Mouse (Mus musculus): Measurements from ENCODE around the gene Il17f.

Il17f gene

GRCm38 (mm10) chr1:20790517-20790916, at the start of gene Il17f:
Gene Il17f (minus strand): TSS chr1:20790617.
- in situ Hi-C loops (cut with MboI, MseI): loop anchor here (5.0 kb wide), 1 partner anchor 43 kb away; no protein-coding TSS in a partner anchor

GRCm38 (mm10) chr1:20839911-20840310, 49.5 kb upstream of the Il17f start:
- in situ Hi-C loops (cut with MboI, MseI): loop anchor here (5.0 kb wide), 1 partner anchor 57 kb away; no protein-coding TSS in a partner anchor

- in situ Hi-C loops (cut with MboI, MseI): loop anchor here (5.0 kb wide), 1 partner anchor 61 kb away; no protein-coding TSS in a partner anchor
These were observed 46.2 kb upstream of the Il17f start for GRCm38 (mm10) chr1:20836551-20837125.

- in situ Hi-C loops (cut with MboI, MseI): no loop called here
These were observed 42.7 kb upstream of the Il17f start for GRCm38 (mm10) chr1:20833141-20833511.

GRCm38 (mm10) chr1:20832473-20833140, 42.2 kb upstream of the Il17f start:
- in situ Hi-C loops (cut with MboI, MseI): no loop called here

GRCm38 (mm10) chr1:20830546-20830945, 40.1 kb upstream of the Il17f start:
- in situ Hi-C loops (cut with MboI, MseI): no loop called here

GRCm38 (mm10) chr1:20828061-20828460, 37.6 kb upstream of the Il17f start:
- in situ Hi-C loops (cut with MboI, MseI): loop anchor here (10.0 kb wide), 2 partner anchors 57 to 107 kb away; no protein-coding TSS in a partner anchor

GRCm38 (mm10) chr1:20825036-20825435, 34.6 kb upstream of the Il17f start:
- in situ Hi-C loops (cut with MboI, MseI): loop anchor here (10.0 kb wide), 2 partner anchors 60 to 110 kb away; no protein-coding TSS in a partner anchor

GRCm38 (mm10) chr1:20823906-20824305, 33.5 kb upstream of the Il17f start:
- in situ Hi-C loops (cut with MboI, MseI): loop anchor here (10.0 kb wide), 2 partner anchors 61 to 111 kb away; no protein-coding TSS in a partner anchor

- in situ Hi-C loops (cut with MboI, MseI): loop anchor here (10.0 kb wide), 2 partner anchors 61 to 111 kb away; no protein-coding TSS in a partner anchor
These were observed 33.1 kb upstream of the Il17f start for GRCm38 (mm10) chr1:20823471-20823870.

GRCm38 (mm10) chr1:20820959-20821358, 30.5 kb upstream of the Il17f start:
- in situ Hi-C loops (cut with MboI, MseI): loop anchor here (10.0 kb wide), 2 partner anchors 64 to 114 kb away; no protein-coding TSS in a partner anchor

GRCm38 (mm10) chr1:20819771-20820605, 29.6 kb upstream of the Il17f start, which contains the start of gene Mcm3:
Gene Mcm3 (minus strand): TSS chr1:20820312.
- in situ Hi-C loops (cut with MboI, MseI): loop anchor here (10.0 kb wide), 3 partner anchors 65 to 255 kb away; partner anchors contain the start of gene Tram2

GRCm38 (mm10) chr1:20817596-20817995, 27.2 kb upstream of the Il17f start:
- in situ Hi-C loops (cut with MboI, MseI): loop anchor here (10.0 kb wide), 1 partner anchor 257 kb away; the partner anchor contains the start of gene Tram2

GRCm38 (mm10) chr1:20817172-20817571, 26.8 kb upstream of the Il17f start:
- in situ Hi-C loops (cut with MboI, MseI): loop anchor here (10.0 kb wide), 1 partner anchor 258 kb away; the partner anchor contains the start of gene Tram2

GRCm38 (mm10) chr1:20814521-20814920, 24.1 kb upstream of the Il17f start:
- in situ Hi-C loops (cut with MboI, MseI): loop anchor here (10.0 kb wide), 1 partner anchor 260 kb away; the partner anchor contains the start of gene Tram2

GRCm38 (mm10) chr1:20804526-20804925, 14.1 kb upstream of the Il17f start:
- in situ Hi-C loops (cut with MboI, MseI): no loop called here

- in situ Hi-C loops (cut with MboI, MseI): no loop called here
These were observed 11.4 kb upstream of the Il17f start for GRCm38 (mm10) chr1:20801682-20802390.

GRCm38 (mm10) chr1:20801275-20801674, 10.9 kb upstream of the Il17f start:
- in situ Hi-C loops (cut with MboI, MseI): no loop called here

- in situ Hi-C loops (cut with MboI, MseI): no loop called here
These were observed 4.8 kb upstream of the Il17f start for GRCm38 (mm10) chr1:20795178-20795577.

GRCm38 (mm10) chr1:20794760-20795159, 4.3 kb upstream of the Il17f start:
- in situ Hi-C loops (cut with MboI, MseI): loop anchor here (5.0 kb wide), 1 partner anchor 47 kb away; no protein-coding TSS in a partner anchor

GRCm38 (mm10) chr1:20791414-20791813, 997 bp upstream of the Il17f start:
- in situ Hi-C loops (cut with MboI, MseI): loop anchor here (5.0 kb wide), 1 partner anchor 44 kb away; no protein-coding TSS in a partner anchor
